Mouse (Mus musculus) olfactory bulb, adult 2 months (tissue): ENCODE data around the gene Zfp367.

Experiments used
- CTCF ChIP-seq: fragments of 200-500 bp; IDR thresholded peaks from 2 replicates; pipeline ENCODE4 v1.5.1; 2012; ENCODE audit warnings: low read depth, mild to moderate bottlenecking, low read length, moderate library complexity; ENCODE audit not compliant: insufficient read depth
- POLR2A ChIP-seq: fragments of 200-500 bp; IDR thresholded peaks from 2 replicates; pipeline ENCODE4 v1.6.1; 2012; ENCODE audit warnings: mild to moderate bottlenecking, low read depth, low read length, moderate library complexity; ENCODE audit not compliant: insufficient read depth

- TF ChIP-seq POLR2A (no peak), CTCF (no peak)
These were observed 47.3 kb downstream of the Zfp367 start for GRCm38 (mm10) chr13:64105690-64106089.
